Mouse (Mus musculus): ENCODE measurements around the gene Gm18336. TPM values are rescaled to one million over a fixed set of nuclear protein-coding genes. Genes with fewer than 3 reads are reported as not detected.

Gm18336 gene
- polyA plus RNA-seq, 1 experiment from 2014 or later: not detected

DNA sequence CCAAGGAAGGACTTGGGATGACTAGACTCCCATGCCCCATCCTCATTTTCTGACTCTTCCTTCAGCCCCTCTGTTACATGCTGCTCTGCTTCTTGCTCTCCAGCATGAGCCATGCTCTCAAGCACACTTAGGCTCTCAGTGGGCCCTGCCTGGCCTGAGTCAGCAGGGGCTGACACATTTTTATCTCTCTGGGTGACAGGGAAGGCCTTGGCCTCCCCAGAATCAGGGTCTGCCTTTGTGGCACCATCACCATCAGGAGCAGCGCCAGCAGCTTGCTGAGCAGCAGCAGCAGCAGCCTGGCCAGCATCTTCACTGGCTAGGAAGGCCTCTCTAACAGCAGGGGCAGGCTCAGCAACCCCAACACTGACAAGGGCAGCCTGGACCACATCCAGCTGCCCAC, 2.1 kb downstream of the Gm18336 start:
- Histone ChIP-seq H3K9ac (replicated peaks; ENCODE audit: low read length) (no peak overlapping the region), H3K36me3 (ENCODE audit: control insufficient read depth, insufficient read depth, low read length) (no peaks in the 10 kb centered on the region), H3K27me3 (ENCODE audit: control insufficient read depth, insufficient read depth, low read length) (no peaks in the 10 kb centered on the region), H3K4me1 (ENCODE audit: control insufficient read depth, insufficient read depth, low read length) (no peaks in the 10 kb centered on the region), H3K4me3 (replicated peaks; ENCODE audit: low read depth, low read length) (no peak overlapping the region), H3K4me2 (ENCODE audit: low read length) (no peak overlapping the region), H3K27ac (replicated peaks; ENCODE audit: low read depth, low read length) (no peak overlapping the region), H3K9me3 (ENCODE audit: control insufficient read depth, low read length) (no peaks in the 10 kb centered on the region)
- DNase-seq (no peak), ATAC-seq (ENCODE audit: low FRiP score, low TSS enrichment) (no peak)
- WGBS: 88% methylated on average over 1 of the region's 1 CpGs

GRCm38 (mm10) chrX:73391481-73391880, 7.1 kb downstream of the Gm18336 start:
- Histone ChIP-seq H3K27me3 (ENCODE audit: control insufficient read depth, insufficient read depth, low read length) (no peaks in the 10 kb centered on the region), H3K4me1 (ENCODE audit: control insufficient read depth, insufficient read depth, low read length) (no peaks in the 10 kb centered on the region), H3K9me3 (ENCODE audit: control insufficient read depth, low read length) (no peaks in the 10 kb centered on the region), H3K27ac (replicated peaks; ENCODE audit: low read depth, low read length) (no peak overlapping the region), H3K4me3 (replicated peaks; ENCODE audit: low read depth, low read length) (no peak overlapping the region), H3K9ac (replicated peaks; ENCODE audit: low read length) (no peak overlapping the region), H3K36me3 (ENCODE audit: control insufficient read depth, insufficient read depth, low read length) (no peaks in the 10 kb centered on the region), H3K4me2 (ENCODE audit: low read length) (no peak overlapping the region)
- DNase-seq (no peak), ATAC-seq (ENCODE audit: low FRiP score, low TSS enrichment) (no peak)
- WGBS: 86% methylated on average over 4 of the region's 4 CpGs

DNA sequence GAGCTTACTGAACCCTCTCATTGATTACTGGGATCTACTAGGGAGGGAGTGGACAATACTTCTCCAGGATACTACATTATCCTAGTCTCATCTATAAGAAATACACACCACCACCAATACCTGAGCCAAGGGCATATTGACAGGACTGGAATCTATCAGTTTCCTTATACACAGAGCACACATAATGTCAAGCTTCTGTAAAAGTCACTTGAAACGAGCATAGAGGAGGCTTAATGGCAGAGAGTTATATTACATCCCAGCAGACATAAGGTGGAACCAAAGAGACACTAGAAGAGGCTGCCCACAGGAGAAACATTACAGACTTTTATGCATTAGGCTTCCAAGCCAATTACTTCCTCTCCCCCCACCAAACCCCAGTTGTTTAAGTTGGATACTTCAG, 13.6 kb downstream of the Gm18336 start:
- DNase-seq (no peak), ATAC-seq (ENCODE audit: low FRiP score, low TSS enrichment) (no peak)
- no peak overlapping the region for H3K4me2 ChIP-seq (ENCODE audit: low read length)
- H3K27me3 ChIP-seq (ENCODE audit: control insufficient read depth, insufficient read depth, low read length): no peaks in the 10 kb centered on the region
- H3K4me3 ChIP-seq (replicated peaks; ENCODE audit: low read depth, low read length): no peak overlapping the region
- peak overlapping the region; percentile 71 for H3K27ac ChIP-seq (replicated peaks; ENCODE audit: low read depth, low read length)
- H3K4me1 ChIP-seq (ENCODE audit: control insufficient read depth, insufficient read depth, low read length): no peaks in the 10 kb centered on the region
- H3K36me3 ChIP-seq (ENCODE audit: control insufficient read depth, insufficient read depth, low read length): no peaks in the 10 kb centered on the region
- no peak overlapping the region for H3K9ac ChIP-seq (replicated peaks; ENCODE audit: low read length)
- 23% methylated on average over 1 of the region's 1 CpGs for WGBS
- no peaks in the 10 kb centered on the region for H3K9me3 ChIP-seq (ENCODE audit: control insufficient read depth, low read length)

GRCm38 (mm10) chrX:73384419-73384818, 14.1 kb downstream of the Gm18336 start:
- no peaks in the 10 kb centered on the region for H3K36me3 ChIP-seq (ENCODE audit: control insufficient read depth, insufficient read depth, low read length)
- ATAC-seq (ENCODE audit: low FRiP score, low TSS enrichment) (peak; percentile 46; the same call in 1 of the 2 replicates), DNase-seq (peak; percentile 69)
- no peaks in the 10 kb centered on the region for H3K9me3 ChIP-seq (ENCODE audit: control insufficient read depth, low read length)
- no peaks in the 10 kb centered on the region for H3K4me1 ChIP-seq (ENCODE audit: control insufficient read depth, insufficient read depth, low read length)
- 36% methylated on average over 6 of the region's 6 CpGs for WGBS
- no peak overlapping the region for H3K9ac ChIP-seq (replicated peaks; ENCODE audit: low read length)
- peak overlapping the region; percentile 71 for H3K27ac ChIP-seq (replicated peaks; ENCODE audit: low read depth, low read length)
- H3K27me3 ChIP-seq (ENCODE audit: control insufficient read depth, insufficient read depth, low read length): no peaks in the 10 kb centered on the region
- H3K4me2 ChIP-seq (ENCODE audit: low read length): no peak overlapping the region
- H3K4me3 ChIP-seq (replicated peaks; ENCODE audit: low read depth, low read length): no peak overlapping the region

DNA sequence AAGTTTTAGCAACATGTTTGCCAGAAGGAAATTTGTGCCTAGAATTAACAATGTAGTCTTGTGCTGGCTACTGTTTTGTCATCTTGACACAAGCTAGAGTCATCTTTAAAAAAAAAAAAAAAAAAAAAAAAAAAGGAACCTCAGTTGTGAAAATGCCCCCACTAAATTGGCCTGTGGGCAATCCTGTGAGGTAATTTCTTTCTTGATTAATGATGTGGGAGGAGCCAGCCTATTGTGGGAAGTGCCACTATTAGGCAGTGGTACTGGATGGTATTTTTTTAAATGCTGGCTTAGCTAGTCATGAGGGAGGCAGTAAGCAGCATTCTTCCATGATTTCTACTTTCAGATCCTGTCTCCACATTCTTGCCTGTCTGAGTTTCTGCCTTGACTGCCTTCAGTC, 35.2 kb downstream of the Gm18336 start:
- no peaks in the 10 kb centered on the region for H3K4me1 ChIP-seq (ENCODE audit: control insufficient read depth, insufficient read depth, low read length)
- no peak for DNase-seq
- H3K9ac ChIP-seq (replicated peaks; ENCODE audit: low read length): no peak overlapping the region
- ATAC-seq (ENCODE audit: low FRiP score, low TSS enrichment): no peak
- H3K4me2 ChIP-seq (ENCODE audit: low read length): no peak overlapping the region
- no peaks in the 10 kb centered on the region for H3K36me3 ChIP-seq (ENCODE audit: control insufficient read depth, insufficient read depth, low read length)
- no peaks in the 10 kb centered on the region for H3K27me3 ChIP-seq (ENCODE audit: control insufficient read depth, insufficient read depth, low read length)
- H3K4me3 ChIP-seq (replicated peaks; ENCODE audit: low read depth, low read length): no peak overlapping the region
- no peaks in the 10 kb centered on the region for H3K9me3 ChIP-seq (ENCODE audit: control insufficient read depth, low read length)
- no peak overlapping the region for H3K27ac ChIP-seq (replicated peaks; ENCODE audit: low read depth, low read length)

- Histone ChIP-seq H3K27ac (replicated peaks; ENCODE audit: low read depth, low read length) (no peak overlapping the region), H3K27me3 (ENCODE audit: control insufficient read depth, insufficient read depth, low read length) (no peaks in the 10 kb centered on the region), H3K9me3 (ENCODE audit: control insufficient read depth, low read length) (peaks cover 5% of the 10 kb centered on the region; the same call in 1 of the 2 replicates), H3K36me3 (ENCODE audit: control insufficient read depth, insufficient read depth, low read length) (peaks cover 39% of the 10 kb centered on the region), H3K9ac (replicated peaks; ENCODE audit: low read length) (no peak overlapping the region), H3K4me1 (ENCODE audit: control insufficient read depth, insufficient read depth, low read length) (no peaks in the 10 kb centered on the region), H3K4me3 (replicated peaks; ENCODE audit: low read depth, low read length) (no peak overlapping the region), H3K4me2 (ENCODE audit: low read length) (no peak overlapping the region)
- DNase-seq: no peak
- 95% methylated on average over 1 of the region's 1 CpGs for WGBS
- no peak for ATAC-seq (ENCODE audit: low FRiP score, low TSS enrichment)
Observed at GRCm38 (mm10) chrX:73356719-73357118, 41.8 kb downstream of the Gm18336 start.

GRCm38 (mm10) chrX:73356163-73356562, 42.4 kb downstream of the Gm18336 start:
- Histone ChIP-seq H3K4me3 (replicated peaks; ENCODE audit: low read depth, low read length) (no peak overlapping the region), H3K36me3 (ENCODE audit: control insufficient read depth, insufficient read depth, low read length) (peaks cover 45% of the 10 kb centered on the region), H3K4me1 (ENCODE audit: control insufficient read depth, insufficient read depth, low read length) (no peaks in the 10 kb centered on the region), H3K4me2 (ENCODE audit: low read length) (no peak overlapping the region), H3K9me3 (ENCODE audit: control insufficient read depth, low read length) (peaks cover 5% of the 10 kb centered on the region; the same call in 1 of the 2 replicates), H3K9ac (replicated peaks; ENCODE audit: low read length) (no peak overlapping the region), H3K27ac (replicated peaks; ENCODE audit: low read depth, low read length) (no peak overlapping the region), H3K27me3 (ENCODE audit: control insufficient read depth, insufficient read depth, low read length) (no peaks in the 10 kb centered on the region)
- WGBS: 90% methylated on average over 2 of the region's 2 CpGs
- DNase-seq (no peak), ATAC-seq (ENCODE audit: low FRiP score, low TSS enrichment) (no peak)

Other genes starting within 250 kb of the Gm18336 start
- gene Xlr5b, start 249.9 kb downstream of the Gm18336 start, polyA plus RNA-seq (2014; fragmentation: Nextera tagmentation; extraction: Ambion mirVana): not detected in 2 replicates
- gene DXBay18, start 249.3 kb downstream of the Gm18336 start, polyA plus RNA-seq (2014; fragmentation: Nextera tagmentation; extraction: Ambion mirVana): 0.72 and 0.86 TPM in 2 replicates
- gene Spin2d, start 221.7 kb downstream of the Gm18336 start, polyA plus RNA-seq (2014; fragmentation: Nextera tagmentation; extraction: Ambion mirVana): not detected in 2 replicates
- 7.7 and 16.2 TPM in 2 replicates for gene Xlr3b, start 206.5 kb downstream of the Gm18336 start, polyA plus RNA-seq (2014; fragmentation: Nextera tagmentation; extraction: Ambion mirVana)
- gene Xlr4b, start 184.4 kb downstream of the Gm18336 start, polyA plus RNA-seq (2014; fragmentation: Nextera tagmentation; extraction: Ambion mirVana): 0.38 TPM in 1 of 2 replicates, not detected in the other
- gene F8a, start 170.4 kb downstream of the Gm18336 start, polyA plus RNA-seq (2014; fragmentation: Nextera tagmentation; extraction: Ambion mirVana): 30.3 and 34.9 TPM in 2 replicates
- 0.28 TPM in 1 of 2 replicates, not detected in the other for gene Xlr4c, start 155.6 kb downstream of the Gm18336 start, polyA plus RNA-seq (2014; fragmentation: Nextera tagmentation; extraction: Ambion mirVana)
- gene Xlr3c, start 133.3 kb downstream of the Gm18336 start, polyA plus RNA-seq (2014; fragmentation: Nextera tagmentation; extraction: Ambion mirVana): 0.19 and 0.25 TPM in 2 replicates
- gene Xlr5a, start 105.8 kb downstream of the Gm18336 start, polyA plus RNA-seq (2014; fragmentation: Nextera tagmentation; extraction: Ambion mirVana): not detected in 2 replicates
- not detected in 2 replicates for gene Xlr5c, start 105.8 kb downstream of the Gm18336 start, polyA plus RNA-seq (2014; fragmentation: Nextera tagmentation; extraction: Ambion mirVana)
- not detected in 2 replicates for gene Gm45015, start 61.9 kb downstream of the Gm18336 start, polyA plus RNA-seq (2014; fragmentation: Nextera tagmentation; extraction: Ambion mirVana)
- 12.3 and 13.5 TPM in 2 replicates for gene Zfp275, start 56.1 kb downstream of the Gm18336 start, polyA plus RNA-seq (2014; fragmentation: Nextera tagmentation; extraction: Ambion mirVana)
- gene Zfp92, start 12.4 kb upstream of the Gm18336 start, polyA plus RNA-seq (2014; fragmentation: Nextera tagmentation; extraction: Ambion mirVana): 0.65 and 0.87 TPM in 2 replicates
- not detected in 2 replicates for gene Trex2, start 36.6 kb upstream of the Gm18336 start, polyA plus RNA-seq (2014; fragmentation: Nextera tagmentation; extraction: Ambion mirVana)
- 67.1 and 69.1 TPM in 2 replicates for gene Haus7, start 60.3 kb upstream of the Gm18336 start, polyA plus RNA-seq (2014; fragmentation: Nextera tagmentation; extraction: Ambion mirVana)
- gene Bgn, start 84.9 kb upstream of the Gm18336 start, polyA plus RNA-seq (2014; fragmentation: Nextera tagmentation; extraction: Ambion mirVana): 9.2 and 30.6 TPM in 2 replicates
- 4.9 and 5.0 TPM in 2 replicates for gene Atp2b3, start 104.3 kb upstream of the Gm18336 start, polyA plus RNA-seq (2014; fragmentation: Nextera tagmentation; extraction: Ambion mirVana)
- 0.22 and 0.31 TPM in 2 replicates for gene Dusp9, start 240.7 kb upstream of the Gm18336 start, polyA plus RNA-seq (2014; fragmentation: Nextera tagmentation; extraction: Ambion mirVana)